Mouse (Mus musculus): ENCODE measurements at regions not wholly inside any gene's neighbourhood (a gene's known extent, or its start where the extent isn't known, plus 50 kb on each side); places are given as distances from the start of the nearest gene placed in this dataset.

GRCm38 (mm10) chr6:118285246-118285645, 87.7 kb upstream of the Ret start:
- DNase-seq (ENCODE audit: low spot score), result no peak

- no peak for DNase-seq (ENCODE audit: low spot score)
Measured at GRCm38 (mm10) chr6:118283949-118284568, 86.5 kb upstream of the Ret start.

- no peak for DNase-seq (ENCODE audit: low spot score)
Measured at GRCm38 (mm10) chr6:118263951-118264350, 66.4 kb upstream of the Ret start.

GRCm38 (mm10) chr6:118259881-118260280, 62.4 kb upstream of the Ret start:
- no peak for DNase-seq (ENCODE audit: low spot score)

- no peak for DNase-seq (ENCODE audit: low spot score)
Measured at GRCm38 (mm10) chr6:118254871-118255270, 57.4 kb upstream of the Ret start.

- no peak for DNase-seq (ENCODE audit: low spot score)
Measured at GRCm38 (mm10) chr6:118252711-118253110, 55.2 kb upstream of the Ret start.

- DNase-seq (ENCODE audit: low spot score), result no peak
Measured at GRCm38 (mm10) chr6:118251131-118251530, 53.6 kb upstream of the Ret start.

- no peak for DNase-seq (ENCODE audit: low spot score)
Measured at GRCm38 (mm10) chr6:118250006-118250405, 52.5 kb upstream of the Ret start.
